Mouse (Mus musculus): ENCODE data around the gene Parp11.
A peak's percentile ranks its signal among the peaks of the same experiment; 100 is the strongest.

The Parp11 gene

DNA sequence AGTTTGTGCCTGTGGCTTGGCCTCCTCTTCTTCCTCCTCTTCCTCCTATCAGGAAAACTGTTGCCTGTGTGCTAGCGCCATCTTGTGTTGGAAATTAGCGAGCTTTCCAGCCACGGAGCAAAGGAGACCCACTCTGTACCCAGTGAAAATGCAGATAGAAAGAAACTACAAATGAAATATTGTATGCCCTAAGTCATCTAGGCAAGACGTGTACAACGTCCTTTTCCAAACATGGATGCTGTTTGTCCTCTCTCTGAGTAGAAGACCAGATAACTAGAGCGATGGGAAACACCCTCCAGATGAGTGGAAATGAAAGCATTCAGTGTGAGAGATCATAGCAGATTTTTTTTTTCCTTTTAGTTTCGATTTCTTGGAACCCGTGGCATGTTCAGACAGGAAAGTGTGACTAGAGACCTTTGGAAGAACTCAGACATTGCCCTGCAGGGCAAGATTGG, at the start of gene Parp11:
TSS of gene Parp11 (plus strand) at position 405 of the 455 bp plus-strand sequence.
- DNase-seq (ENCODE audit: low spot score), result peak; percentile 71

DNA sequence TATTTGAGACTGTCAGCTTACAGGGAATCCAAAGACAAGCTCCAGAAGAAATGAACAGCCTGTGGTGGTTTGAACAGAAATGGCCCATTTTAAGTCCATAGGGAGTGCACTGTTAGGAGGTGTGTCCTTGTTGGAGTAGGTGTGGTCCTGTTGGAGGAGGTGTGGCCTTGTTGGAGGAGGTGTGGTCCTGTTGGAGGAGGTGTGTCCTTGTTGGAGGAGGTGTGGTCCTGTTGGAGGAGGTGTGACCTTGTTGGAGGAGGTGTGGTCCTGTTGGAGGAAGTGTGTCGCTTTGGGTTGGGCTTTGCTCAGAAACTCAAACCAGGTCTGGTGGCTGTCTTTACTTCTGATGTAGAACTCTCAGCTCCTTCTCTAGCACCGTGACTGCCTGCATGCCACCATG, 48.6 kb upstream of the Parp11 start:
- DNase-seq (ENCODE audit: low spot score), result no peak

DNA sequence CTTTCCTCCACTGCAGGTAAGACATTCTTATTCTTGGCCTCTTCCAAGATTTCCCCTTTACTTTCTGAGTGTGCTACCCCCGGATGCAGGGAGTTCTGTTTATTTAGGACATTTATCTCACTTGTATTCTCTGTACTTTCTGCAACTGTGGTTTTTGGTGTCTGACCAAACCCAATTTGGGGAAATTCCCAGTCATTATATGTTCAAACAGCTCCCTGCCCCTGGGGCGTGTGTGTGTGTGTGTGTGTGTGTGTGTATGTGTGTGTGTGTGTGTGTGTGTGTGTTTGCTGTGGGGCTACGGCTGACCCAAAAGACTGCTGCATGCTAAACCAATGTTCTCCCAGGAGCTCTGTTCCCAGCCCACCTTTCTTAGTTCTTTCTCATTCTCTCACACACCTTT, 45.2 kb upstream of the Parp11 start:
- DNase-seq (ENCODE audit: low spot score), result no peak

DNA sequence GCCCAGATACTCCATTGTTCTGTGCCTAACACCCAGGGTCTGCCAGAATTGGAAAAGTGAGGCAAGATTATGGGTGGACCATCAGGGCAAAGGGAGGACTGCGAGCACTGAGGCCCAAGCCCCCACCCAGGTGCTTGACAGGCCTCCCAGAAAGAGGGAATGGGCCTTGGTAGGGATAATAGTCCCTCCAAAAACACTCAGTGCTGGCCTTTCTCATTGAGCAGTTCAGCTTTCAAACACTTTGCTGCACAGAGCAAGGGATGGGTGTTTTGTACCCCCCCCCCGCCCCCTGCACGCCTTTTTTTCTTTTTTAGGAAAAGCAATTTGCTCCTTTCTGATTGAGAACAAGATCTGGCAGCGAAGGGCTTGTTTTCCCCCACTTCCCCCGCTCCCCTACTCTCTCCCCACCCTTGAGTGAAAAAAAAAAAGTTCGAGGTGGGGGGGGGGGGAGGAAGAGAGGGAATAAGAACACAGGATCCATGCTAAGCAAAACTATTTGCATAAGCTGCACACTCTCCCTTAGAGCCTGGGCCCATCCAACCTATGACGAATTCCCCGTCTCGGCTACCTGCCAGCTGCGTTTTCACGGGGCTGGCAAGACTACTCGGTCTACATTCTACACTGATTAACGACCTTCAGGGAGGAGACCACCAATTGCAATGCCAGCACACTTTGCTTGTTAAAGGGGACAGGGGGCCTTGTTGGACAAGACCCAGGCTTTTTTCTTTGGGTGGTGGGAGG, 42.4 kb upstream of the Parp11 start:
- peak; percentile 53 for DNase-seq (ENCODE audit: low spot score)

DNA sequence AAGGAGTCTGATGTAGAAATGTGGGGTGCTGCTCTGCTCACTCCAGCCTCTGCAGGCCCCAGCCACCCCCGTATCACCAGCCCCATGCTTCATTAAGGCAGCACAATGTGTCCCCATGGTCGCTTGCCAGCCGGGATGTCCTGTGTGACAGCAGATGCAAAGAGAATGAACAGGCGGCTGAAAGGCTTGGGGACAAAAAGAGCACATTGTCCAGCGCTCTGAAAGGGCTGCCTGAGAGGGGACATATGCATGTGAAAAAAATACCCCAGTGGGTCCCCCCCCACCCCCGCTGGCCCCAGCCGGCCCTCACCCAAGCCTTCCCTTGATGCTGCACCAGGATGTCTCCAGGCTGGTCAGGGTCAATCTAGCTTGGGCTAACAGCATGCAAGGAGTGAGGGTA, 41.0 kb upstream of the Parp11 start:
- DNase-seq (ENCODE audit: low spot score), result no peak

DNA sequence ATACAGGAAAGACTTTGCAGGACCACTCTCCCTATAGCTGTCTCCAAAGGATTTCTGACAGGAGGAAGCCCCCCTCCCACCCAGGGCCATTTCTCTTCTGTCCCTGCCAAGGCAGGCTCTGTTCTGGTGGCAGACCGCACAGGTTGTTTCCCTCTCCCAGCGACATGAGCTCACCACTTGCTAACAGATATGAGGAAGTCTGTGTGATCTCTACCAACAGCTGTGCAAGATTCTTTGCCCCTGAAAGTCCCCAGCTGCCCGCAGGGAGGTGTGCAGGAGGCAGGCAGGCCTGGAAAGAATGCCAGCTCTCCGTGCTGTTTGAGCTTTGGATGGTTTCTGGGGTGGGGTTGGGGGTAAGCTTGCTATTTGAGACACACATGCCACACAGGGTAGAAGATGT, 38.9 kb upstream of the Parp11 start:
- DNase-seq (ENCODE audit: low spot score), result no peak

DNA sequence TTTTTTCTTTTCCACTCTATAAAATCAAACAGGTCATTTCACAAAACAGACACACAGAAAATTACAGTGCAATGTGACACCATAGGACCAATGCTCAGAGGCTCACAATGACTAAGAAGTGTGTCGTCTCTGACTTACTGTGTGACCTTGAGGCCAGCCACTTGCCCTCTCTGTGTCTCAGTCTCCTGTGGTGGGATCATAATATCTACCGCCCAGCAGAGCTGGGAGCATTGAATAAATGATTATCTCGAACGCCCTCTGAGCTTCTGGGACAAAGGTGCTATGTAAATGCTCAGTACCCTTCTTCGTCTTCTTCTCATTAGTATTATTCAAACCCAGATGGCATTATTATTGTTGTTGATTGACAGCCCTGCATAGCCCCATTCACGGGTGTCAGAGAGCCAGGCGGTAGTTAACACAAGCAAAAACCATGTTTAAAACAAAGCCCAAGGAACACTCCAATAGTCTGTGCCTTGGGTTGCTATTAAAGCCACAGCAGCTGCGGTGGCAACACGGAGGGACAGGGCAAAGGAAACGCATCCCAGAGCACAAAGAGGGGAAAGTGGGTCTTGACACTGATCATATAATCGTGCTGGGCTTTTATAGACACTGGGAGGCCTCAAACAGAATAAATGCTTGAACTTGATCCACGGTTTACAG, 29.0 kb upstream of the Parp11 start:
- DNase-seq (ENCODE audit: low spot score), result no peak

DNA sequence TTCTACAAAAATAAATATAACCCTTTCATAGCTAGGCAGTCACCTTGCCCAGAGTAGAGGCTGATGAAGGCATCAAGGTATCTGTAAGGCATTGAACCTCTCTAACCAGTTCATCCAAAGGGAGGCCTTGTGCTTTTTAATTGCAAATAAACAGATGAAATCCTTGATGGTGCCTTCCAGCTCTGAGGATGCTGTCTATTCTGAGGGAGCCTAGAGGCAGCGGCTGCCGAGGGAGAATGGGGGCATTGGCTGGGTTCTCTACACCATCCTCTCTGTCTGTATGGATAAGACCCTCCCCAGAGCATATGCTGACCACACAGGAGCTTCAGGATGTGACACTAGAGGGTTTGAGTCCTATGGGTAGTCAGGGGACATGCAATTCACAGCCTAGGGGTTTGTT, 28.3 kb upstream of the Parp11 start:
- DNase-seq (ENCODE audit: low spot score), result no peak

DNA sequence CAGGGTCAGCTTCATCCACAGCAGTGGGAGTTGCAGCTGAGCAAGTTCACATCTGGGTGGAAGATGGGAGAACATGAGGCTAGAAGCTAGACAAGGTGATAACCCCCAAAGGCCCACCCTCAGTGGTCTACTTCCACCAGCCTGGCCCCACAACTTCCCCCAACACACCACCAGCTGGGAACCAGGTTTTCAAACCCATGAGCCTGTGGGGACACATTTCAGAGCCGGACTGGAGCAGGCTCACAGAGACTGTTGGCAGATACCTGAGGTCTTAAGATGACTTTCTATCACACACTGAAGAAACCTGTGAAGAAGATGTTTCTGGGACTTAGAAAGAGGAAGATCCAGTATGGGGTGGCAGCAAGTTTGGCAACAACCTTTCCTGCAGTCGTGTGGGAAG, 26.5 kb upstream of the Parp11 start:
- no peak for DNase-seq (ENCODE audit: low spot score)

DNA sequence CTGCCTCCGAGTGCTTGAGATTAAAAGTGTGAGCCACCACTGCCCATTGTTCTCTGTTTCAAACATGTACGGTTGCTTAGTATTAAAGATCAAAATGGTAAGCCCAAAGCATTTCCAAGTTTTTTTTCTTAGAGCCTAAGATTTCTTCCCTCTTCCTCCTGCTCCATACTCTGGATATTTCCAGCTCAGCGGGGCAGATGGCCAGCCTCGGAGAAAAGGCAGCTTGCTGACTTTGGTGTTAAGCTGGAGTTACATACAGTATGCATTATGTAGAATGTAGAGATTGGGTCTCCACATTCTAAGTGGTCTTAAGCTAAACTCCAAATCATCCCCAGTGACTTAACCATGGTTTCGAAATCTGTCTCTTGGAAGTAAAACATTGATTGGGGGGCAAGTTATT, 21.5 kb upstream of the Parp11 start:
- DNase-seq (ENCODE audit: low spot score), result no peak

DNA sequence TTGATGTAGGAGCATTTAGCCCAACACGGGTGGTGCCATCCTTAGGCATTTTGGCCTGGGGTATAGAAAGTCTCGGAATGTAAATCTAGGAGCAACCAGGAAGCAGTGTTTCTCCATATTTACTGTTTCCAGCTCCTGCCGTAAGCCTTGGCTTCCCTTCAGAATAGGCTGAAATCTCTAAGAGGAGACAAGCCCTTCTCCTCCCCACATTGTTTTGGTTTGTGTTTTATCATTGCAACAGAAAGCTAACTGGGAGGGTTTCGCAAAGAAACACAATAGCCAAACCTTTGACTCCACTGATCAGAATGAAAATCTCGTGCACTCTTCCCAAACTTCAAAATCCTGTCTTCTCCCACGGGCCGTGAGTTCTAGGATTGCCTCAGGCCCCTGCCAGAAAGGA, 15.9 kb upstream of the Parp11 start:
- no peak for DNase-seq (ENCODE audit: low spot score)

DNA sequence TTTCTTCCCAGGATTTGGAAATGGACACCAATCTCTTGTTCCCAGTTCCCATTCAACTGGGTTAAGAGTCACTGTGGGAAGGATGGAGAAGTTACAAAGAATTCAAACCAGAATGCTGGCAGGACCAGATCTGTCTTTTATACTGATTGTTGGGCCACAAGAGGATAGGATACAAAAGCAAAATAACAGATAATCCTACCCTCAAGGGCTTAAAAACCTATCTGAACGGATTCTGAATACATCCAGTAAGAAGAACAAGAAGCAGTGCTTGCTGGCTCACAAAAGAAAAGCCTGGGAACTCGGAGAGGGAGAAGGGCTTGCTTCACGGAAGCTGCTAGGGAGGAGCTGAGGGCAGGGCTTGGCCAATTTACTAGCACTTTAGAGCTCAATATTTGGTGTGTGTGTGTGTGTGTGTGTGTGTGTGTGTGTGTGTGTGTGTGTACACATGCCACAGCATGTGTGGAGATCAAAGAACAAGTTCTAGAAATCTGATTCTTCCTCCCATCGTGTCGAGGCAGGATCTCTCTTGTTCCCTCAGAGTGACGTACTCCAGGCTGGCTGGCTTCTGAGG, 15.4 kb upstream of the Parp11 start:
- DNase-seq (ENCODE audit: low spot score), result peak; percentile 35

DNA sequence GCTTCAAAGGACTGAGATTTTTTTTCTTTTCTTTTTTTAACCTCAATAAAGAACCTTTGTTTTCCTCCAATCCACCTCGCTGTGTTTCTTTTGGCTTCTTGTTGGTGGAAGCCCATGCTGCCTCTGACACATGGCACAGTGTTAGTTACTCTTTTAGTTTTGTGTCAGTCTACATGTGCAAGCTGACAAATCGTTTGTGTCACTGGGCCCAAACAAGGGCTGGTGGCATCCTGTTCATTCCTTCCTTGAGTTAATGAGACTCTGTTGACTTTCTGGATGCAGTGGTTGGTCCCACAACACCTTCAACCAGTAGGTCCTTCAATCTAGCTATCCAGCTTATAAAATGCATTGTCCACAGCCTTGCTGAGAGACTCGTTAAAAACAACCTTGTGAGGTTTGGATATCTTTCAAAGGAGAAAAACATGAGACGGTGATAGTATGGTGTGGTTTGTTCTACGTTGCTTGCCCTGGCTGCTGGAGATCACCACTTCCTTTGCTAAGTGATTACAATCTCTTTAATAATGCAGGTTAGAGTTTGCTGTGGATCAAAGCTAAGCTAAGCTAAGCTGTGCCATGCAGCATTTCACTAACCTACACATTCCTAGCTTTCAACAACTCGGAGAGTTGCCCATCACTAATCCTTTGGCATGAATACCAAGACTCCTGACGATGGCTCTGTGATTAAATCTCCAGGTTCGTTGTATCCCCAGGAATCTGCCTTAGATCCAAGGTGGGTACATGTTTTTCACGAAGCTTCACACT, 12.6 kb upstream of the Parp11 start:
- no peak for DNase-seq (ENCODE audit: low spot score)

DNA sequence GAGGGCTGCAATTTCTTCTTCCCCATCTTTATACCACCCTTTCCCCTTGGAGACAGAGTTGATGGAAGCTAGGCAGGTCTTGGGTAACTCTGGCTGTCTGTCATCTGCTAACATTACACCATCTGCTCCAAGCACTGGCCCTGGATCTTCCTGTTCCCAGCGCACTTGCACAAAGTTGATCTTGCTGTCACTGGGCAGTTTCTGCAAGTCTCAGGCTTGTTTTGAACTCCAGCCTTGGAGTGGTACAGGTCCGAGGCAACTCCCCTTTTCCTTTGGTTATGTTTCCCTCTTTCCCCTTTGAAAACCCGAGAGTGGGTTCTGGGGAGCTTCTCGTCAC, 12.0 kb upstream of the Parp11 start:
- DNase-seq (ENCODE audit: low spot score), result no peak

DNA sequence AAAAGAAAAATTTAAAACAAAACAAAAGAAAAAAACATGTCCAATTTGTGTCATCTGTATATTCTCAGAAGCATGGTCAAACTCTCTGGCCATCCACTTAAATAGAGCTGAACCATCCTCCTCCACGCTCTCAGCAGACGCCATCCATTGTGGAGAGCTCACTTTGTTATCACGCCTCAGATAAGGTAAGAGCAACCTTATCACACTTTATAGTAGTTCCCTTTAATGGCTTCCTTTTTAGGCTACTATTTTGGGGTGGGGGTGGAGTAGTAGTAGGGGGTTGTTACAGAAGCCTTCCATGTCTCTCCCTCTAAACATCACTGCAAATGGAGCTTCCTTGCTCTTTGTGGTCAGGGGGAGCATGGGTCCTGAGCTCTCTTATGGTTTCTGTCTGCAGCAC, 7.6 kb upstream of the Parp11 start:
- DNase-seq (ENCODE audit: low spot score), result no peak

DNA sequence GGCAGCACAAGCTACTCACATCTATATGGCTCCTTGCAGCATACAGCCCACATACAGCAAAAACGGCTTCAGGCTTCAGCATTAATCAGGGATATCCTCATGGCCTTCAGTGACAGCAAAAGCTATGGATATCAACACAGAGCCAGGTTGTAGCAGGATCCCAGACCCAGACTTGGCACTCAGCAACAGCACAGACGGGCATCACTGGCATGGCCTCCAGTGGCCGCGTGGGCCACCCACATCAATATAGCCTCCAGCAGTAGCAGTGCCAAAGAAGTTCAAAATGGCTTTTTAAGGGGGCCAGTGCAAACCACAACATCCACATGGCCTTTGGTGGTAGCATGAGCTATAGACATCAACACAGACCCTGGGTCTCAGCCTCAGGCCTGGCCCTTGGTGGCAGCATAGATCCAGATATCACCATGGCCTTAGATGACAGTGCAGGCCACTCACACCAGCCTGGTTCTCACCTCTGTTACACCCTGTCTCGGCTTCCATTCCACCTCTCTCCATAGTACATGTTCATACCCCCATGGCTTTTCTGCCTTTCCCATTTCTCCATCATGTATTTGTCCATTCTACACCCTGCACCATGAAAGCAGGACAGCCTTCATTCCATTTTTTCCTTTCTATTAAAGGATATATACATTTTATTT, 7.0 kb upstream of the Parp11 start:
- no peak for DNase-seq (ENCODE audit: low spot score)

DNA sequence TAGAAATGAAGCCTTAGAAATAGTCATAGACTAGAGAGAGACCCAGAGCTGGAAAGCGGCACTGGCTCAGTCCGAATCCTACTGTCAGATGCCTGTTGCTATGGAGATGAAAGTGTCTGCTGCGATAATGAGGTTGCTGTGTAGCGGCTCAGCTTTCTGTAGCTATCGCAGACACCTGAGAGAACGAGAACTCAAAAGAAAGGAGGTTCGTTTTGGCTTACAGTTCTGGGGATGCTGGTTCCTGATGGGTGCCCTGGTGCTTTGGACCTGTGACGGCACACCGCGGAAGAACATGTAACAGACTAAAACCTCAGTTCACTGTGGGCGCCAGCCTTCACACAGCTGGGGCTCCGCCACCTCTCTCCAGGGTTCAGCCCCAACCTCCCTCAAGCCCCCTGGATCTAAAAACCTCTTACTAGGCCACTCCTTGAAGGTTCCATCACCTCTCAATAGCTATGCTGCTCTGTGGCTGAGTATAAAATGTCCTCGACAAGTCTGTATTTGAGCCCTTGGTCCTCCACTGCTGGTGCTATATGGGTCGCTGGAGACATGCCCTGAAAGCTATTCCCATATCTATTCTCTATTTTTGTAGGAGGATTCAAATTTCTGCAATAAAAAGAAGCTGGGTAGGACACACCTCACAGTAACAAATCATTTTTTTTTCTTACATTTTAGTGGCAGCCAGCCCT, 6.1 kb upstream of the Parp11 start:
- DNase-seq (ENCODE audit: low spot score), result no peak

DNA sequence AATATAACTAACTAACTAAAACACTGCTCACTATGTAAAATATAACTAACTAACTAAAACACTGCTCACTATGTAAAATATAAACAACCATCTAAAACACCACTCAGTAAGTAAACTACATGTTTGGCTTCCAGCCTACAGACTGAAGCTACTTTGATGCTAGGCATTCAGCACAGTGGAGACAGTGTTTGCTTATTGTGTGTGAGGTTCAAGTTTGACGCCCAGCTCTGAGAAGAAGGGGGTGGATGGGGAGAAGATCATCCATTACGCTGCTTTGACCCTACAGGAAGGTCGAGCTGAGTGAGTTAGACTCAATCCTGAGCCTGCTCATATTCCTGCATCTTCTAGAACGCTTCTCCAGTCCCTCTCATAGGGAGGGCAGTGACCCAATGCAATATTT, 4.1 kb upstream of the Parp11 start:
- DNase-seq (ENCODE audit: low spot score), result no peak

DNA sequence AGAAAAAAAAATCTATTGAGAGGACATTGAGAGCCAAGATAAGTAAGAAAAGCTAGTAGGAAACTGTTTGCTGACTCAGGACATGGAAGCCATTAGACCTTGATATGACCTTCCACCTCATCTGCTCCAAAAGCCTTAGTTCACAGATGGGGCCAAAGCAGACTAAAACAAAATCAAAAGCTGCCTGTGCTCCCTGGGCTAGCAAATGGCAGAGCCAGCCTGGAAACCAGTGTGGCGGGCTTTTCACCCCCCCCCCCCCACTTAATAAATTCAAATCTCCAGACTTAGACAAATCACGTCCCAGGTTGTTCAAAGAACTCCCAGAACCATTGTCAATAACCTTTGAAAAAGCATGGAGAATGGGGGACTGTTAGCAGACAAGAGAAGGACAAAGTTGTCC, 2.7 kb upstream of the Parp11 start:
- no peak for DNase-seq (ENCODE audit: low spot score)

DNA sequence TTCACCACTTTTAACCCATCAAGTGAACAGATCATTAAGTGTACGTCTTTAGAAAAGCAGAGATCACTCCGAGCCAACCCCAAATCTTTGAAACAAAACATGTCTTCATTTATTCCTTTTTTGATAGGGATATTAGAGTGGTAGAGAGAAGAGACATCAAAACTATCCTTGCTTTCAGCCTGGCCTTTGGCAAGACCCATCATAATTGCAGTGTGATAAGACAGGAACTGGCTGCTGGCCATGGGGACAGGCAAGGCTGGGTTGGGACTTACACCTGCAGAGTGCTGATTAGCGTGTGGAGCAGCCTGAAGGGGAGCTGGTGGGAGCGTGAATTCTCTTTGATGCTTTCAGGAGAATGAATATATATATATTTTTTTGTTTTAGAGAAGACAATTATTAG, 2.2 kb upstream of the Parp11 start:
- no peak for DNase-seq (ENCODE audit: low spot score)

DNA sequence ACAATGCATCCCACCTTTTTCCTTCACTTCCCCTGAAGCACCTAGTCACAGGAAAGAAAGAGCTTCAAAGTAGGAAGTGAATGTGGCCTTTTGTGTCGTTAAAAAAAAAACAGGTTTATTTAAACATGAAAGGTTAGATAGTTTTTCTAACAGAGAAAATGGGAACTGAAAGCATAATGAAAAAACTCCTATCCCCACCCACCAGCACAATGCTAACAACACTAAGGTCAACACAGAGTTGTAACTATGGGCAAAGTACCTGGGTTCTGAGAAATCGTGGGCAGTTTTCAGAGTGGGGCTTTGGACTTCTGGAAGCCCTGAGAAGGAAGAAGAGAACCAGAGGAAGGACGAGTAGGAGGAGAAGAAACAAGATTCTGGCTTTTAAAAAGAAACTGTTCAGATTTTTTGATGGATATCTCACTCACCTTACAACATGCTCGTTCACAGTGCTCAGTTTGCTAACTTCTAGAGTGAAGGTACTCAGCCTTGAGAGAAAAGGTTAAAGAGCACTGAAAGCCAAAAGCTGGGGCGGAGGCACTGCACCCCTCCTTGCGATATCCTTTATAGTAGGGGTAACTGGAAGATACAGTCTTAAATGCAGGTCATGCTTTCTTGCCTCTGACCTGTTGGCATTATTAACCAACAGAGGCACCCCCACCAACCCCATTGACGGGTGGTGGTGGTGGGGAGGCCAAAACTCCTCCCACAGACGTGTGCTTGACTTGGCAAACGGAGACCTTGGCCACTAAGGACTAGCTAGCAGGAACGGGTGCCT, 1.2 kb downstream of the Parp11 start:
- no peak for DNase-seq (ENCODE audit: low spot score)

Data from urinary bladder, postnatal 14 days (tissue).